Mouse (Mus musculus) intestine, postnatal 0 days (tissue): ENCODE measurements at regions not wholly inside any gene's neighbourhood (a gene's known extent, or its start where the extent isn't known, plus 50 kb on each side); places are given as distances from the start of the nearest gene placed in this dataset.

Source experiments
- ATAC-seq: fragments of 200-750 bp; cut with Nextera tagmentation; 2 replicates; pipeline ENCODE4 v1.8.0; 2017; ENCODE audit warnings: mild to moderate bottlenecking, moderate TSS enrichment, moderate library complexity
- H3K27ac ChIP-seq: fragments of 300-500 bp; sonication (generic); 2 replicates; pipeline ENCODE4 v1.5.1; 2014; ENCODE audit warnings: mild to moderate bottlenecking, low read depth, low read length, moderate library complexity
- H3K27me3 ChIP-seq: fragments of 300-500 bp; sonication (generic); replicated peaks from 2 replicates; pipeline ENCODE4 v1.6.1; 2014; ENCODE audit warnings: low read length, mixed read lengths; ENCODE audit not compliant: control insufficient read depth, insufficient read depth
- H3K36me3 ChIP-seq: fragments of 300-500 bp; sonication (generic); 2 replicates; pipeline ENCODE4 v1.6.1; 2014; ENCODE audit warnings: mild to moderate bottlenecking, moderate library complexity; ENCODE audit not compliant: control insufficient read depth, insufficient read depth
- H3K4me1 ChIP-seq: fragments of 300-500 bp; sonication (generic); replicated peaks from 2 replicates; pipeline ENCODE4 v1.6.1; 2014; ENCODE audit warnings: antibody characterized with exemption, low read length, mixed read lengths; ENCODE audit not compliant: control insufficient read depth, insufficient read depth
- H3K4me2 ChIP-seq: fragments of 300-500 bp; sonication (generic); replicated peaks from 2 replicates; pipeline ENCODE4 v1.6.1; 2014; ENCODE audit warnings: low read depth, mild to moderate bottlenecking, moderate library complexity
- H3K4me3 ChIP-seq: fragments of 300-500 bp; sonication (generic); 2 replicates; pipeline ENCODE4 v1.5.1; 2014; ENCODE audit warnings: low read depth, low read length
- H3K9ac ChIP-seq: fragments of 300-500 bp; sonication (generic); 2 replicates; pipeline ENCODE4 v1.6.1; 2014; ENCODE audit warnings: mild to moderate bottlenecking, low read depth, low read length
- H3K9me3 ChIP-seq: fragments of 300-500 bp; sonication (generic); 2 replicates; pipeline ENCODE4 v1.6.1; 2016; ENCODE audit warnings: mixed run types; ENCODE audit not compliant: control insufficient read depth
- CTCF ChIP-seq: sonication (generic); IDR thresholded peaks from 2 replicates; pipeline ENCODE4 v1.5.1; 2016; ENCODE audit warnings: low read depth, mild to moderate bottlenecking, control low read depth, antibody characterized with exemption, moderate library complexity
- WGBS: fragments of 180-500 bp; shearing (Covaris S2); extraction: QIAGEN DNeasy Blood & Tissue Kit; methylation state at CpG from one replicate; pipeline ENCODE4 v1.1.7; 2014; 5-methylcytosine and 5-hydroxymethylcytosine counted together

GRCm38 (mm10) chr3:78162601-78163000, 1123.7 kb downstream of the Rapgef2 start:
- no peak overlapping the region for H3K4me2 ChIP-seq
- H3K4me3 ChIP-seq = no peak overlapping the region
- no peaks in the 10 kb centered on the region for H3K27me3 ChIP-seq
- no peaks in the 10 kb centered on the region for H3K9me3 ChIP-seq
- no peak for TF ChIP-seq CTCF
- no peak overlapping the region for H3K9ac ChIP-seq
- 81% methylated on average over 4 of the region's 4 CpGs for WGBS
- no peak for ATAC-seq
- H3K27ac ChIP-seq = no peak overlapping the region
- no peaks in the 10 kb centered on the region for H3K36me3 ChIP-seq
- H3K4me1 ChIP-seq = no peaks in the 10 kb centered on the region

GRCm38 (mm10) chr3:78158450-78158849, 1127.9 kb downstream of the Rapgef2 start:
- no peaks in the 10 kb centered on the region for H3K36me3 ChIP-seq
- H3K4me3 ChIP-seq = no peak overlapping the region
- ATAC-seq = no peak
- H3K4me2 ChIP-seq = no peak overlapping the region
- no peaks in the 10 kb centered on the region for H3K27me3 ChIP-seq
- no peak overlapping the region for H3K9ac ChIP-seq
- no peak overlapping the region for H3K27ac ChIP-seq
- no peaks in the 10 kb centered on the region for H3K9me3 ChIP-seq
- no peak for TF ChIP-seq CTCF
- H3K4me1 ChIP-seq = no peaks in the 10 kb centered on the region
- WGBS = 90% methylated on average over 4 of the region's 4 CpGs
